ENCODE assay signal across 21 mouse cellular contexts in the genomic region with DNA sequence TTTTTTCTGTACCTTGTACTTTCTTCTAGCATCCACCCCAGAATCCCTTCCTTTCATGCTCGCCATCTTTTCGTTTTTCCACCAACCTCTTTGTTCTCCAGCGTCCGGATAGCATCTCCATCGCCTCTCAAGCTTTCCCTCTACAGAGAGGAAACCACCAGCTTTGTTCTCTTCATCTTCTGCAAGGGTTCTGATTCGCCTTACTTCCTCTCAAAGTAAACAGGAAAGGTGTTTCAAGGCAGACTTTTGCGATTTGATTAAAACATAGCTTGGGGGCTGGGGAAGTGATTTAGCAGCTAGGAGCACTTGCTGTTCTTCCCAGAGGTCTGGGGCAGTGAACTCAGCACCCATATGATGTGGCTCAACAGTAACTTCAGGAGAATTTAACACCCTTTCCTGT.
A peak's percentile ranks its signal among the peaks of the same experiment; 100 is the strongest.
DNase-seq lines count a peak whose midpoint lies in the region; ATAC-seq and TF ChIP-seq lines count a peak whose summit lies in the region.
"Had no signal": no experiment of that assay in that cellular context is flagged by ENCODE, and none has a peak within 500 bp of the region (broad histone marks: within the 10 kb centered on the region; RNA-seq: fewer than 3 reads in every experiment).

No protein-coding gene starts in this region.

- peak; percentile 83 for ATAC-seq in inflammation-experienced regulatory T-cells, adult 6 months
- ATAC-seq: forebrain, embryonic 14.5 days; forebrain, postnatal 0 days; hindbrain, embryonic 16.5 days; intestine, embryonic 16.5 days had no signal

- TF ChIP-seq POLR2A in lung, adult 2 months (IDR thresholded peaks at IDR 0.05; ENCODE audit: borderline replicate concordance, extremely low read depth, low read depth, low read length) = no peak

- 43% methylated on average over 7 of the region's 7 CpGs for WGBS in lung, adult 2 months

- no peaks in the 10 kb centered on the region for H3K4me1 ChIP-seq in lung, adult 2 months (ENCODE audit: control insufficient read depth, insufficient read depth, low read length)

- peak; percentile 9 for DNase-seq in lung, postnatal 25 days (ENCODE audit: low spot score)
- DNase-seq in lung, adult 2 months = no peak
- peak; percentile 8 to 21 for DNase-seq in CD8-positive naive resting alpha-beta T cell, adult 2 months (ENCODE audit: low read depth in 2 of 2, low spot score in 2 of 2)
- no peak for DNase-seq in adrenal gland, postnatal 10 days
- no peak for DNase-seq in adrenal gland, postnatal 36 days
- DNase-seq in right cerebral cortex, adult 2 months (ENCODE audit: low spot score in 2 of 2) = no peak
- DNase-seq: adrenal gland, adult 2 months; adrenal gland, postnatal 25 days; B cell, adult 2 months; cerebellum, adult 18-20 months; cerebellum, adult 9-10 months; cerebellum, postnatal 14 days; forebrain, postnatal 0 days; gastrocnemius, adult 2 months; gastrocnemius, postnatal 14 days had no signal

- no peak overlapping the region for H3K4me3 ChIP-seq in lung, adult 2 months (replicated peaks; ENCODE audit: extremely low read depth, low read depth, low read length)
- H3K4me3 ChIP-seq: forebrain, embryonic 10.5 days; gastrocnemius, adult 2 months; hindbrain, embryonic 13.5 days had no signal

- no peak for TF ChIP-seq CTCF in lung, adult 2 months (IDR thresholded peaks at IDR 0.05; ENCODE audit: insufficient read depth, low read length)

Comparison
In these comparisons a context has a peak if more than half of its experiments do, and no peak if none do; other contexts are left out.
1. DNase-seq: peak in lung, postnatal 25 days (single experiment) and CD8-positive naive resting alpha-beta T cell, adult 2 months (2 of 2); none in lung, adult 2 months (single experiment), adrenal gland, postnatal 10 days (single experiment), adrenal gland, postnatal 36 days (0 of 2) and right cerebral cortex, adult 2 months (0 of 2).